Mouse (Mus musculus) heart, adult 8-10 months (tissue): ENCODE data around the gene Ptprcap. TPM values are rescaled to one million over a fixed set of nuclear protein-coding genes. Genes with fewer than 3 reads are reported as not detected.

Source experiments
- DNase-seq: peaks from one replicate; pipeline ENCODE4 v3.0.0; 2022; ENCODE audit warnings: low spot score
- total RNA-seq, 4 experiments: library from RNA; stranded (reverse); gene quantifications; 2 replicates each; pipeline ENCODE4 v1.2.4; 2022

Gene Ptprcap
- total RNA-seq, 4 experiments from 2014 or later = 0.73 to 2.4 (median 1.3) TPM

- no peak for DNase-seq
These were observed 41.6 kb downstream of the Ptprcap start for GRCm38 (mm10) chr19:4194776-4195650.

- DNase-seq = no peak
These were observed 42.6 kb downstream of the Ptprcap start for GRCm38 (mm10) chr19:4196048-4196447.

GRCm38 (mm10) chr19:4196548-4196947, 43.1 kb downstream of the Ptprcap start:
- no peak for DNase-seq

GRCm38 (mm10) chr19:4197180-4197579, 43.8 kb downstream of the Ptprcap start:
- DNase-seq = no peak

GRCm38 (mm10) chr19:4201291-4201909, 48.0 kb downstream of the Ptprcap start, which contains the start of gene Rad9a:
TSS of gene Rad9a (minus strand) at chr19:4201662.
- peak; percentile 97 for DNase-seq

- no peak for DNase-seq
These were observed 48.7 kb downstream of the Ptprcap start for GRCm38 (mm10) chr19:4202149-4202548.

- no peak for DNase-seq
These were observed 49.7 kb downstream of the Ptprcap start for GRCm38 (mm10) chr19:4203148-4203547.

- DNase-seq = no peak
These were observed 50.4 kb downstream of the Ptprcap start for GRCm38 (mm10) chr19:4203604-4204326.

GRCm38 (mm10) chr19:4204889-4205288, 51.5 kb downstream of the Ptprcap start:
- DNase-seq = no peak

Other genes starting within 250 kb of the Ptprcap start
- 10 to 100 TPM in 2 of 4 experiments, 1 to 10 TPM in 2; 8.5 to 13.9 (median 9.3) TPM for gene Tcirg1, start 246.5 kb upstream of the Ptprcap start, total RNA-seq
- gene Ndufs8, start 240.8 kb upstream of the Ptprcap start, total RNA-seq = 100 to 1,000 TPM; 481 to 543 (median 507) TPM
- gene Aldh3b1, start 223.8 kb upstream of the Ptprcap start, total RNA-seq = 1 to 10 TPM in 3 of 4 experiments, under 1 TPM in 1; 0.76 to 2.2 (median 1.6) TPM
- 10 to 100 TPM; 11.1 to 19.2 (median 13.7) TPM for gene Unc93b1, start 218.4 kb upstream of the Ptprcap start, total RNA-seq
- 1 to 10 TPM in 1 of 4 experiments, under 1 TPM in 3; 0.35 to 1.2 (median 0.55) TPM for gene Aldh3b3, start 195.0 kb upstream of the Ptprcap start, total RNA-seq
- gene Aldh3b2, start 181.3 kb upstream of the Ptprcap start, total RNA-seq = under 1 TPM in 2 of 4 experiments, not detected in 2; 0.19 to 0.23 TPM
- gene Acy3, start 167.0 kb upstream of the Ptprcap start, total RNA-seq = 10 to 100 TPM; 24.2 to 32.4 (median 28.4) TPM
- gene Tbx10, start 160.9 kb upstream of the Ptprcap start, total RNA-seq = not detected
- 100 to 1,000 TPM; 134 to 165 (median 153) TPM for gene Nudt8, start 153.0 kb upstream of the Ptprcap start, total RNA-seq
- gene Gm49405, start 153.0 kb upstream of the Ptprcap start, total RNA-seq = 1 to 10 TPM in 1 of 4 experiments, under 1 TPM in 3; 0.69 to 1.6 (median 0.81) TPM
- gene Doc2g, start 150.3 kb upstream of the Ptprcap start, total RNA-seq = 100 to 1,000 TPM; 255 to 281 (median 261) TPM
- 1,000 to 10,000 TPM; 1,087 to 1,207 (median 1,176) TPM for gene Ndufv1, start 140.8 kb upstream of the Ptprcap start, total RNA-seq
- 100 to 1,000 TPM; 355 to 468 (median 390) TPM for gene Gstp1, start 115.6 kb upstream of the Ptprcap start, total RNA-seq
- gene Gstp2, start 107.6 kb upstream of the Ptprcap start, total RNA-seq = 100 to 1,000 TPM; 131 to 147 (median 142) TPM
- gene Gstp3, start 94.0 kb upstream of the Ptprcap start, total RNA-seq = not detected
- not detected for gene Cabp2, start 72.0 kb upstream of the Ptprcap start, total RNA-seq
- gene Cdk2ap2, start 56.4 kb upstream of the Ptprcap start, total RNA-seq = 10 to 100 TPM; 33.6 to 43.4 (median 39.5) TPM
- gene Pitpnm1, start 53.6 kb upstream of the Ptprcap start, total RNA-seq = 10 to 100 TPM; 17.0 to 22.1 (median 18.3) TPM
- gene Aip, start 27.7 kb upstream of the Ptprcap start, total RNA-seq = 10 to 100 TPM; 65.9 to 79.6 (median 70.7) TPM
- not detected for gene Gpr152, start 13.8 kb upstream of the Ptprcap start, total RNA-seq
- not detected for gene Cabp4, start 9.6 kb upstream of the Ptprcap start, total RNA-seq
- gene Coro1b, start 5.0 kb upstream of the Ptprcap start, total RNA-seq = 10 to 100 TPM; 34.9 to 55.9 (median 42.8) TPM
- gene Rps6kb2, start 9.8 kb downstream of the Ptprcap start, total RNA-seq = 10 to 100 TPM; 15.6 to 17.9 (median 17.0) TPM
- 10 to 100 TPM; 28.3 to 37.5 (median 30.5) TPM for gene Carns1, start 21.9 kb downstream of the Ptprcap start, total RNA-seq
- 10 to 100 TPM in 2 of 4 experiments, 1 to 10 TPM in 2; 8.6 to 19.6 (median 12.4) TPM for gene Tbc1d10c, start 37.7 kb downstream of the Ptprcap start, total RNA-seq
- gene Ppp1ca, start 38.5 kb downstream of the Ptprcap start, total RNA-seq = 100 to 1,000 TPM; 261 to 310 (median 281) TPM
- 1 to 10 TPM; 5.3 to 6.2 (median 5.6) TPM for gene Rad9a, start 48.1 kb downstream of the Ptprcap start, total RNA-seq
- 1 to 10 TPM in 2 of 4 experiments, under 1 TPM in 2; 0.57 to 1.6 (median 1.0) TPM for gene Clcf1, start 60.6 kb downstream of the Ptprcap start, total RNA-seq
- under 1 TPM in 1 of 4 experiments, not detected in 3; 0.87 TPM for gene AC109138.7, start 60.8 kb downstream of the Ptprcap start, total RNA-seq
- gene Pold4, start 78.3 kb downstream of the Ptprcap start, total RNA-seq = 10 to 100 TPM; 11.9 to 17.5 (median 14.3) TPM
- 10 to 100 TPM in 2 of 4 experiments, 1 to 10 TPM in 2; 6.1 to 11.4 (median 8.1) TPM for gene Ssh3, start 115.6 kb downstream of the Ptprcap start, total RNA-seq
- gene Ankrd13d, start 129.5 kb downstream of the Ptprcap start, total RNA-seq = 1 to 10 TPM in 1 of 4 experiments, under 1 TPM in 3; 0.59 to 2.1 (median 0.80) TPM
- gene Grk2, start 152.6 kb downstream of the Ptprcap start, total RNA-seq = 10 to 100 TPM; 48.7 to 55.9 (median 50.7) TPM
- gene Kdm2a, start 244.7 kb downstream of the Ptprcap start, total RNA-seq = 10 to 100 TPM; 36.9 to 47.7 (median 38.9) TPM